Mouse (Mus musculus): ENCODE measurements around the gene Cd93.
A peak's percentile ranks its signal among the peaks of the same experiment; 100 is the strongest.

The Cd93 gene

DNA sequence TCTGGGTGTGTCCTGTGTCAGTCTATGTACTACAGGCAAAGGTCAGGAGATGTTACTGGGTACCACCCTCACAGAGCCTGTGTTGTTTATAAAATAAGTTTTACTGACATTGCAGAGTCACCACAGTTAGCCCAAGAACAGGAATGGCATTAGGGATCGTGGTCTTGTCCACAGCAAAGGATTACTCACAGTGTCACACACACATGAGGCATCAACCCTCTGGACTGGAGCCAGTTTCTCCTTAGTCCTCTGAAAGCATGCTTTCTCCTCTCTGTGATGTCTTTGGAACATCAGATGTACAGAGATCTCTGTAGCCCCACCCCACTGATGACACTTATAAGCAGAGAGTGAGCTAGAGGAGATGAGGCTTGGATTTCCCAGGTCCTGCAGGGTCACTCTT lies 41.1 kb downstream of the Cd93 start:
- DNase-seq (ENCODE audit: low spot score in 2 of 2), result no peak

DNA sequence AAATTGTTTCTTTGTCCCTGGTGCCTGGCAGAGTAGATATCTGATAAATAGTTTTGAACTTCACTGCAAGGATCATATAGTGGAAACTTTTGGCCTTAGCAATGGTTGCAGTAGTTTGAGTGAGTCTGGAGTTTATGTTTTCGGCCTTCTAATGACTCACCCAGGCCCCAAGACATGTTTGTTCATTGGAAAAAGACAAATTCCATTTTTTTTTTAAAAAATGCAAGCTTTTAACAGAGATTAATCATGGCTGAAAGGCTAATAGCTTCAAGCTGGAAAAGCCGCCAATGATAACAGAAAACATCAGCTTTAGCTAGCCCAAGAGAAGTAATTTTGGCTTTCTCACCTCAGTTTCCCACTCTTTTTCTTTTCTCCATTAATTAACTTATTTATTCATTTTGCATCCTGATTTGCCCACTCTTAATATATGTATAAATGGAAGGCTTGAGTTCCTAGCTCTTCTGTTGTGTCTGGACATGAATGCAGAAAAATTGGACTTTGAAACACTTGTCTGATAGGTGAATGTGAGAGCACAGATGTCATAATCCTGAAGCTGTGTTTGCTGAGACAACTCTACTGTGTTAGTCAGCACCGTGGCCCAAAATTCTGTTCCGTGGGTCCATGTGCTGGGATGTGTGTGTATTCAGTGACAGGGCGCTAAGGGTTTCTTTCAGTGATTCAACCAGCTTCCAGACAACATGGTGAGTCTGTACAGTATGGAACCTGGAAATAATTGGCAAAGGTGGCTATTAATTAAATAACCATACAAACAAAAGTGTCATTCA lies 44.3 kb downstream of the Cd93 start:
- no peak for DNase-seq (ENCODE audit: low spot score in 2 of 2)

DNA sequence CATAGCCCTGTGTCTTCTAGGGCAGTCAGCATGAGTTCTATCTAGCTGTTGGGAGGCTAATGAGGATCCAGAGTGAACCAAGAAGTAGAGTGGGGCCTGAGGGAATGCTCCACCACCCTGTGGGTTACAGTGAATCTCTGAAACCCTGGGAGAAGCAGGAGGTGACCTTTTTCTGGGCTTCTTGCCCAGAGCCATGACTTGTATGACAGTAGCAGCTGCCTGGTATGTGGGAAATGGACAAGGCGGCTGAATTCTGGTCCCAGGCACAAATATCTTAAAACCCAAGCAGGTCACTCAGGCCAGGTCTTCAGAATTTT lies 45.6 kb downstream of the Cd93 start:
- no peak for DNase-seq (ENCODE audit: low spot score in 2 of 2)

GRCm38 (mm10) chr2:148397015-148397783 lies 46.2 kb downstream of the Cd93 start:
- peak in 1 of 2 experiments; percentile 27 for DNase-seq (ENCODE audit: low spot score in 2 of 2)

DNA sequence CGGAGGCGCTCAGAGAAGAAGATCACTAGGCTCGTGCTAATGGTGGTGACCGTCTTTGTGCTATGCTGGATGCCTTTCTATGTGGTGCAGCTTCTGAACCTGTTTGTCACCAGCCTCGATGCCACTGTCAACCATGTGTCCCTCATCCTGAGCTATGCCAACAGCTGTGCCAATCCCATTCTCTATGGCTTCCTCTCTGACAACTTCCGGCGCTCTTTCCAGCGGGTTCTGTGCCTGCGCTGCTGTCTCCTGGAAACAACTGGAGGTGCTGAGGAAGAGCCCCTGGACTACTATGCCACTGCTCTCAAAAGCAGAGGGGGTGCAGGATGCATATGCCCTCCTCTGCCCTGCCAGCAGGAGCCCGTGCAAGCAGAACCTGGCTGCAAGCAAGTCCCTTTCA lies 47.2 kb downstream of the Cd93 start:
- DNase-seq (ENCODE audit: low spot score in 2 of 2), result peak in 1 of 2 experiments; percentile 49

GRCm38 (mm10) chr2:148395131-148396051 lies 48.0 kb downstream of the Cd93 start, which contains the start of gene Sstr4:
Gene Sstr4 (plus strand): TSS chr2:148395344.
- DNase-seq (ENCODE audit: low spot score in 2 of 2), result peak; percentile 73 to 75

DNA sequence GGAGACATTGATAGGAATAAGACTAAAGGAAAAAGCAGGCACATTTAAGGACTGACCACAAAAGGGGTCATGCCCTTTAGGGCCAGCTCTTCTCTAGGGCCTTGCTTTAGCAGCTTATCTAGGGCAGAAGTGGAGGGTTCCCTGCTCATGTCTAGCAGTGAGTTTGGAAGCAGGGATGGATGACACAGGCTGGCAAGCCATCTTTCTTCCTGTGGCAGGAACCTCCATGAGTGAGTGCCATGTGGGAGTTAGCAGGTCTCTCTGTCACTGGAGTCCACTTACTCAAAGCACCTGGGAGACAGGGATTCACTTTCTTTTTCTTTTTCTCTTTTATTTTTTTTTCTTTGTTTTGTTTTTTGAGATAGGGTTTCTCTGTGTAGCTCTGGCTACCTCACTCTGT lies 49.5 kb downstream of the Cd93 start:
- DNase-seq (ENCODE audit: low spot score in 2 of 2), result no peak

GRCm38 (mm10) chr2:148393149-148393548 lies 50.2 kb downstream of the Cd93 start:
- no peak for DNase-seq (ENCODE audit: low spot score in 2 of 2)

DNA sequence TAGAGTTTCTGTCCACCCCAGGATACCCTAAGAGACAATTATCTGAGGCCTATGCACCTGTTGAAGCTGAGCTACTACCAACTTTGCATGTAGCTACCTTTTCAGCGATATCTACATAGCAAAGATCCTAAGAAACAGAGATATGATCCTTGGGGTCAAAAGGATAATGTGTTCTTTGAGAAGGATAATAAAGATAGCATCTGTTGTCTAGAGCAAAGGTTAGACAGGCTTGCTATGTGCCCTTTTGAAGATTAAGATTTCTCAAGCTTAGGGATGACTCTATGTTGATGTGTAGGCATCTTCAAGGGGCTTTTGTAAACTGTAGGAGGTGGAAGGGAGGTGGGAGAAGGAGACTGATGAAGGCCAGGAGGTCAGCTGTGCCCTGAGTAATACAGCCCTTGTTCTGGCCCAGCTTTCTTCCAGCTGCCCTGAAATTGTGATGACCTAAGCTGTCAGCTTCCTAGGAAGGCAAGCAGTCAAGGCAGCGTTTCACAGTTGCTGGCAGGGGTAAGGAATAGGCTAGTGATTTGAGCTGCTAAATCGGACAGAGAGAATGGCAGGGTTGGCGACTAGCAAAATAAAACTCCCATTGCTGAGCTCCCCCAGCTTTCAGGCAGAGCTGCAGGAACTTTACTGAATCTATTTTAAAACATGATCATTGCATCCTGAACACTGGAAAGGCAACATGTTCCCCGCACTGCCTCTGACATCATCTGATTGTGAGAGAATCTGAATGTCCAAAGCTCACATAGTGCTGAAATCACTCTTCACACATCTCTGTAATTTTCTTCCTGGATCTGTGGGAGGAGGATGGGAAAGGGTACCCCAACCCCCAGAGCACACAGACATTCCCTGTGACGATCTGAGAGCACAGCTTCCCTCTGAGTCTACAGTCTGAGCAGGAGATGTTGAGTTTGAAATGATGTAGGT lies 55.4 kb downstream of the Cd93 start:
- DNase-seq (ENCODE audit: low spot score in 2 of 2), result peak; percentile 42 to 55

DNA sequence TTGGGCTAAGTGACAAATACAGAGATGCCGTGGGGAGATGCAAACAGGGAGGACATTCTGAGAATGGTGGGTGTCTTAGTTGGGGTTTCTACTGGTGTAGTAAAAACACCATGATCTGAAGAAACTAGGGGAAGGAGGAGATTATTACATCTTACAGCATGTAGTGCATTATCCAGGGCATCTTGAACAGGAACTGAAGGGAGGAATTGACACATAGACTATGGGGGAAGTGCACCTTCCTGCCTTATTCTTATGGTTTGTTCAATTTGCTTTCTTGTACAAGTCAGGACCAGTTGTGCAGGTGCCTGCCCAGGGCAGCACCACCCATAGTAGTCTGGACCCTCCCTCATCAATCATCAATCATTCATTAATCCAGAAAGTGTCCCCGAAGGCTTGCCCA lies 56.4 kb downstream of the Cd93 start:
- DNase-seq (ENCODE audit: low spot score in 2 of 2), result no peak
